Mouse (Mus musculus) G1E (cell line): ENCODE results near the gene Nus1. TPM values are rescaled to one million over a fixed set of nuclear protein-coding genes. Genes with fewer than 3 reads are reported as not detected.

Experiments used
- ATAC-seq: 2 replicates; pipeline ENCODE4 v1.8.0; 2016; ENCODE audit warnings: mild to moderate bottlenecking; ENCODE audit not compliant: insufficient number of reproducible peaks, poor library complexity, low FRiP score, severe bottlenecking; ENCODE audit errors: extremely low read depth
- DNase-seq: peaks from one replicate; pipeline ENCODE4 v3.0.0; 2012; ENCODE audit warnings: low spot score
- H3K27me3 ChIP-seq: 2 replicates; pipeline ENCODE4 v1.6.1; 2012; ENCODE audit warnings: mild to moderate bottlenecking, low read length, inconsistent platforms; ENCODE audit not compliant: insufficient read depth
- H3K36me3 ChIP-seq: replicated peaks from 2 replicates; pipeline ENCODE3; 2012; ENCODE audit warnings: mild to moderate bottlenecking, inconsistent platforms
- H3K4me1 ChIP-seq: 2 replicates; pipeline ENCODE4 v1.6.1; 2012; ENCODE audit warnings: low read depth, low read length, inconsistent platforms, mixed read lengths; ENCODE audit not compliant: insufficient read depth
- H3K4me3 ChIP-seq: 2 replicates; pipeline ENCODE4 v1.5.1; 2012; ENCODE audit warnings: low read depth, mild to moderate bottlenecking, inconsistent platforms, low read length, moderate library complexity, mixed read lengths
- H3K9me3 ChIP-seq: replicated peaks from 2 replicates; pipeline ENCODE4 v1.6.1; 2012; ENCODE audit warnings: inconsistent platforms
- CTCF ChIP-seq: IDR thresholded peaks from 2 replicates; pipeline ENCODE4 v1.5.1; 2012; ENCODE audit warnings: low read depth, low read length, inconsistent platforms, mixed read lengths
- GATA1 ChIP-seq: IDR thresholded peaks from 2 replicates; pipeline ENCODE4 v1.6.1; 2012; ENCODE audit warnings: borderline replicate concordance, low read length, inconsistent platforms, mixed read lengths
- GATA2 ChIP-seq: IDR thresholded peaks from 2 replicates; pipeline ENCODE4 v1.6.1; 2012; ENCODE audit warnings: low read depth, low read length, inconsistent platforms, borderline replicate concordance
- POLR2AphosphoS5 ChIP-seq: IDR thresholded peaks from 2 replicates; pipeline ENCODE4 v1.6.1; 2012; ENCODE audit warnings: low read depth, low read length, inconsistent platforms; ENCODE audit not compliant: insufficient replicate concordance
- TAL1 ChIP-seq: conservative IDR thresholded peaks from 2 replicates; pipeline ENCODE4 v1.6.1; 2012; ENCODE audit warnings: low read depth, low read length, inconsistent platforms, mixed read lengths
- polyA plus RNA-seq: library from polyadenylated mRNA; stranded (reverse); fragments of >175 nt; gene quantifications from 2 replicates; pipeline ENCODE4 v1.2.3, GENCODE M21; 2012
- total RNA-seq, 2 experiments: library from RNA; stranded (forward) in 1 of 2; stranded (reverse) in 1 of 2; fragments of 200-1000 nt in 1 of 2; fragments of >200 nt in 1 of 2; fragmentation: Nextera tagmentation in 1 of 2; gene quantifications; 2 replicates each; pipeline ENCODE4 v1.2.3; 2014 to 2017

The Nus1 gene
- total and polyA plus RNA-seq, 3 experiments = 7.6 to 12.7 (median 8.3) TPM

DNA sequence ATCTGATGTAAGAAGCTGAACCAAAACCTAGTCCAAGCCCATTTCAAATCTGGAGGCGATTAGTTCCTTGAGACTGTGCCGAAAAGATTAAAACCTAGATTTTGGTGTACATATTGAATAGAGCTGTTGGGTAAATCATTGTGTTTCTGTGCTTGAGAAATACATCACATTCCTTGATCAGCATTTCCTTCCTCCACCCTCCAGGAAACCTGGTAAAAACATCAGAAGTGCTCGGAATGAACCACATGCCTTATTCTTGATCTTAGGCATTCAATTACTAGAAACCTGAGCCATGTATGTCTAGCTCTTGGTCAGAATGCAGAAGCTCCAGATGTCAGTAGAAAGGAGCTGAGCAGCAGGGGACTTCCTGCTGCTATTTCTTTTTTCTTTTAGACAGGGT is 27.9 kb upstream of the Nus1 start:
- Histone ChIP-seq H3K36me3 (no peaks in the 10 kb centered on the region), H3K9me3 (no peaks in the 10 kb centered on the region), H3K27me3 (no peaks in the 10 kb centered on the region), H3K4me3 (no peak overlapping the region), H3K4me1 (no peaks in the 10 kb centered on the region)
- no peak for DNase-seq
- TF ChIP-seq TAL1 (no peak), GATA2 (no peak), GATA1 (no peak), CTCF (no peak), POLR2AphosphoS5 (no peak)
- ATAC-seq = no peak

DNA sequence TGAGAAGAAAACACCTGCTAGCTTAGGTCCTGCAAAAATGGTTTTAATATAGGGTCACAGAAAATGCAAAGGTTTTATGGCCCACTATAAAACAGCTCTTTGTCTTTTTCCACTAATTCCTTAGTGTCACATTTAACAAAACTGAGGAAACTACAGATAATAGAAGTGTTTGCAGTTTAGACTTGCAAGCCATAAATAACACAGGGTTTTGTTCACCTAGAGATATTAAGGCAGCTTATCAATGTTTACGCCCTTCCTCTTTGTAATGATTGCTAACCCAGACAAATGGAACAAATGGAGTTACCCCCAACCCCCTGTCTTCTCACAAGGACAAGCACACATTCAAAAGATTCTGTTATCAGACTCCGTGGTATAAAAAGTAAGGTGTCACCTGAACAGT is 26.1 kb upstream of the Nus1 start:
- Histone ChIP-seq H3K27me3 (no peaks in the 10 kb centered on the region), H3K4me3 (no peak overlapping the region), H3K4me1 (no peaks in the 10 kb centered on the region), H3K9me3 (no peaks in the 10 kb centered on the region), H3K36me3 (no peaks in the 10 kb centered on the region)
- ATAC-seq = no peak
- TF ChIP-seq POLR2AphosphoS5 (no peak), TAL1 (no peak), CTCF (no peak), GATA1 (no peak), GATA2 (no peak)
- no peak for DNase-seq

DNA sequence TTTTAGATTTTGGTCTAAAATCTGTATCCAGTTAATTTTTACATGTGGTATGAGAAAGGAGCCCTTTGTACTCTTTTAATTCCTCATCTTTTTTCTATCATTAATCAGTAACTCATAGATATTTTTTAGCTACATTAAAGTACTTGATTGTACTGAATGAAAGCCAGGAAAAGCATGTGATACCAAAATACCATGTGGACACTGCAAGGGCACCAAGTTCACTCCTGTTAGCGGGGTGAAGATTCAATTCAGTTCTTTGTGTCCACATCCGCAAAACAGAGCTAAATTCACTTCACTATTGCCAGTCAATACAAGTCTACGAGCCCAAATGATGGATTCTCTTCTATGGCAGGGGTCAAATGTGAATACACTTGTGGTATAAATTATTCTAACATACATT is 20.7 kb upstream of the Nus1 start:
- no peak for DNase-seq
- TF ChIP-seq GATA1 (no peak), CTCF (no peak), POLR2AphosphoS5 (no peak), GATA2 (no peak), TAL1 (no peak)
- no peak for ATAC-seq
- Histone ChIP-seq H3K36me3 (no peaks in the 10 kb centered on the region), H3K4me3 (no peak overlapping the region), H3K27me3 (no peaks in the 10 kb centered on the region), H3K4me1 (no peaks in the 10 kb centered on the region), H3K9me3 (no peaks in the 10 kb centered on the region)

DNA sequence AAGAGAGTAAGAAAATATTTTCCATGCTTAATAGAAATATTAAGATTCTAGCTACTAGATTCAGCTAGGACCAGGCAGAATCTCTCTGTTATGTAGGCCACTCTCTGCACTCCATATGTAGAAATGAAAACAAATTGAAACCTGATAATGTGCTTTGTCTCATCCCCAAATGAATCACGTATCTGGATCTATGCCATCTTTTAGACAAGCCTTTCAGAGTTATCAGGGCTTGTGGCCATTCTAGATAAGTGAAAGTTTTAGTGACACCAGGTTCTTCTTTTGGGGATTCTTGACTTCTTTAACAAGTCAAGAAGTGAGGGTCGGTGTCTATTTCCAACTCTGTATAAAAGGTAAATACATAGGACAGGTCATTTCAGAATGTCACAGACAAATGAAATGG is 18.6 kb upstream of the Nus1 start:
- Histone ChIP-seq H3K4me3 (no peak overlapping the region), H3K4me1 (no peaks in the 10 kb centered on the region), H3K9me3 (no peaks in the 10 kb centered on the region), H3K36me3 (no peaks in the 10 kb centered on the region), H3K27me3 (no peaks in the 10 kb centered on the region)
- no peak for TF ChIP-seq TAL1
- no peak for TF ChIP-seq CTCF
- no peak for TF ChIP-seq POLR2AphosphoS5
- no peak for TF ChIP-seq GATA1
- no peak for TF ChIP-seq GATA2
- no peak for DNase-seq
- ATAC-seq = no peak

DNA sequence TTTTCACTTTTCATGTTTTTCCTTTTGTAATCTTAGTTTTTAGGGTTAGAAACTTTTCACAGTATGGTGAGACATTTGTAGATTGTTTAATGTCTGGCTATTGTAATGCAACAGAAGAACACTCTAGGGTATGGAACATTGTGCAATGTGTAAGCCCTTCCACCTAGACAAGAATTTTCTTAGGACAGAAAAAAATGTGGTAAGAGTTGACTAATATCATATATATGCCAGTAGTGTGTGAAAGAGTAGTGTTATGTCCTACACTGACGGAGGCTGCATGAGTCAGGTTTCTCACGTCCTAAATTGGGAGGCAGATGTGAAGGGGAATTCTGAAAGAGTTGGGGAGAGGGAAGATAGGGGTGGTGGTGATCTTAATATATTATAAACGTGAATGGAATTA is 17.6 kb upstream of the Nus1 start:
- Histone ChIP-seq H3K4me1 (no peaks in the 10 kb centered on the region), H3K36me3 (no peaks in the 10 kb centered on the region), H3K4me3 (no peak overlapping the region), H3K27me3 (peaks cover 3% of the 10 kb centered on the region; the same call in 1 of the 2 replicates), H3K9me3 (no peaks in the 10 kb centered on the region)
- DNase-seq = no peak
- no peak for ATAC-seq
- TF ChIP-seq GATA1 = no peak
- no peak for TF ChIP-seq TAL1
- no peak for TF ChIP-seq GATA2
- TF ChIP-seq POLR2AphosphoS5 = no peak
- TF ChIP-seq CTCF = no peak

DNA sequence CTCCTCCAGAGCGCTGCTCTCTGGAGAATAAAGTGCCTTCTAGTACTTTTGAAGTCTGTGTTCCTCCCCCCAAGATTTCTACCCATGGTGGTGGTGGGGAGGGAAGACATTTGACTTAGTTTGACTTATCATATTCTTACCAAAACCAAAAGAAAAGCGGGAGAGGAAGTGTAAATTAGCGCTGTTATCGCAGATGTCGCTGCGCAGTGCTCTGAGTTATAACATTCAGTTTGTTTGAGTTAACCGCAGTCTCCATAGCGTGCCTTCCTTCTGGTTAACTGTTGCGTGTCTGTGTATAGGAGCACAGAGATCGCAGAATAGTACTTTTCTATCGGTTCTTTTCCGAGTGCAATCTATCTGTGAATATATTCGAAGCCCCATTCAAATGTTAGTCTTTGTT is 12.2 kb upstream of the Nus1 start:
- TF ChIP-seq CTCF (no peak), TAL1 (no peak), POLR2AphosphoS5 (no peak), GATA2 (no peak), GATA1 (no peak)
- Histone ChIP-seq H3K4me1 (no peaks in the 10 kb centered on the region), H3K4me3 (no peak overlapping the region), H3K9me3 (no peaks in the 10 kb centered on the region), H3K36me3 (no peaks in the 10 kb centered on the region), H3K27me3 (peaks cover 3% of the 10 kb centered on the region; the same call in 1 of the 2 replicates)
- ATAC-seq = no peak
- no peak for DNase-seq
